Mouse (Mus musculus) kidney, embryonic 14.5 days (tissue): Measurements from ENCODE around the gene Lpp. TPM values are rescaled to one million over a fixed set of nuclear protein-coding genes. Genes with fewer than 3 reads are reported as not detected.

Source experiments
- ATAC-seq: fragments of 200-750 bp; cut with Nextera tagmentation; 2 replicates; pipeline ENCODE4 v1.8.0; 2017; ENCODE audit warnings: moderate number of reproducible peaks, mild to moderate bottlenecking, moderate TSS enrichment, moderate library complexity; ENCODE audit not compliant: low FRiP score, low TSS enrichment
- H3K27ac ChIP-seq: fragments of 300-500 bp; sonication (generic); 2 replicates; pipeline ENCODE4 v1.5.1; 2014; ENCODE audit warnings: low read depth, mild to moderate bottlenecking, low read length, moderate library complexity, mixed read lengths
- H3K27me3 ChIP-seq: fragments of 300-500 bp; sonication (generic); 2 replicates; pipeline ENCODE4 v1.6.1; 2014; ENCODE audit warnings: mild to moderate bottlenecking, low read length; ENCODE audit not compliant: control insufficient read depth, insufficient read depth
- H3K36me3 ChIP-seq: fragments of 300-500 bp; sonication (generic); 2 replicates; pipeline ENCODE4 v1.6.1; 2014; ENCODE audit warnings: low read length, mixed read lengths; ENCODE audit not compliant: control insufficient read depth, insufficient read depth
- H3K4me1 ChIP-seq: fragments of 300-500 bp; sonication (generic); 2 replicates; pipeline ENCODE4 v1.6.1; 2014; ENCODE audit warnings: low read length, mixed read lengths; ENCODE audit not compliant: control insufficient read depth, insufficient read depth
- H3K4me2 ChIP-seq: fragments of 300-500 bp; sonication (generic); replicated peaks from 2 replicates; pipeline ENCODE4 v1.6.1; 2014; ENCODE audit warnings: low read depth, mild to moderate bottlenecking, low read length
- H3K4me3 ChIP-seq: fragments of 300-500 bp; sonication (generic); 2 replicates; pipeline ENCODE4 v1.5.1; 2014; ENCODE audit warnings: mild to moderate bottlenecking, low read length
- H3K9ac ChIP-seq: fragments of 300-500 bp; sonication (generic); 2 replicates; pipeline ENCODE4 v1.6.1; 2014; ENCODE audit warnings: low read depth, mild to moderate bottlenecking, low read length, moderate library complexity
- H3K9me3 ChIP-seq: fragments of 300-500 bp; sonication (generic); 2 replicates; pipeline ENCODE4 v1.6.1; 2016; ENCODE audit warnings: low read length; ENCODE audit not compliant: control insufficient read depth
- WGBS: fragments of 180-500 bp; shearing (Covaris S2); extraction: QIAGEN DNeasy Blood & Tissue Kit; methylation state at CpG from one replicate; pipeline ENCODE4 v1.1.7; 2014; 5-methylcytosine and 5-hydroxymethylcytosine counted together
- microRNA counts: library from miRNA; unstranded; fragments of <30 nt; microRNA quantifications from one replicate; lab custom pipeline; 2017
- microRNA-seq: library from miRNA; unstranded; fragments of <30 nt; microRNA quantifications from one replicate; pipeline ENCODE4, GENCODE M21; 2016
- polyA plus RNA-seq: library from polyadenylated mRNA; unstranded; fragments of >200 nt; fragmentation: Nextera tagmentation; extraction: Ambion mirVana; gene quantifications from 2 replicates; pipeline ENCODE4 v1.2.1, GENCODE M21; 2014

Gene Lpp
- polyA plus RNA-seq, 1 experiment from 2014 or later, result 49.2 TPM

DNA sequence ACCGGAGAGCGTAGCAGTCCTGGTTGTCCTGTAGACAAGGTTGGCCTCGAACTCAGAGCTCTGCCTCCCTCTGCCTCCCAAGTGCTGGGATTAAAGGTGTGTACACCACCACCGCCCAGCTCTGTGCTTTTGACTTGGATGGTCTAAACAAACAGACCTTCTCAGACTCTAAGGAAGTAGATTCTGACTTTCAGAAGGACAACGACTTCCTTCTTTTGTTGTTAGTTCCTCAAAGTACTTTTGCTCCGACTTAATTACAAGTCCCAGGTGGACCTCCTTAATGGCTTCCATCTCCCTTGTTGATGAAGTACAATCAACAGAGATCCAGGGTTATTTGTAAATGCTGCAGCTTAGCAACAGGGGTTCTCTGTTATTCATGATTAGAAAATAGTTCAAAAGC is 645.2 kb downstream of the Lpp start:
- Histone ChIP-seq H3K27me3 (no peaks in the 10 kb centered on the region), H3K9ac (no peak overlapping the region), H3K4me2 (no peak overlapping the region), H3K36me3 (no peaks in the 10 kb centered on the region), H3K4me1 (peaks cover 16% of the 10 kb centered on the region), H3K27ac (no peak overlapping the region), H3K4me3 (no peak overlapping the region), H3K9me3 (no peaks in the 10 kb centered on the region)
- no peak for ATAC-seq
- WGBS, result 91% methylated on average over 6 of the region's 6 CpGs

DNA sequence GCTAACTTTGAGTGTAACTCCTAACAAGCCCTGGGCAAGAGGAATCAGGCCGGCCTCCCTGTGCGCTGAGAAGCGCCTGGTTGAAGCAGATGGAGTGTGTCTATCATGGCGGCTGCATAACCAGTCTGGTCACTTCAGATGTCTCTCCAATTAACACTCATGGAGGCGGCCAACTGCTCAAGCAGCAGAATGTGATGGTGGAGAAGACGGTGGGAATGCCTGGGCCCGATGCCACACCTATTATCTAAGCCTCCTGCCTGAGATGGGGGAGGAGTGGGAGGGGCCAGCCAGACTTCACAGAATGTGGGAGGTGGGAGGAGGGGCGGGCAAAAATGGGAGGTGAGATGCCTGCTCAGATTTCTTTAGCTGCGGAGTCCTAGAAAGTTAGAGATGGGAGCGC is 646.6 kb downstream of the Lpp start:
- Histone ChIP-seq H3K4me2 (no peak overlapping the region), H3K27me3 (no peaks in the 10 kb centered on the region), H3K36me3 (no peaks in the 10 kb centered on the region), H3K9me3 (no peaks in the 10 kb centered on the region), H3K4me3 (no peak overlapping the region), H3K27ac (no peak overlapping the region), H3K9ac (no peak overlapping the region), H3K4me1 (peaks cover 16% of the 10 kb centered on the region)
- WGBS, result 29% methylated on average over 10 of the region's 10 CpGs
- peak; percentile 29; the same call in 1 of the 2 replicates for ATAC-seq

DNA sequence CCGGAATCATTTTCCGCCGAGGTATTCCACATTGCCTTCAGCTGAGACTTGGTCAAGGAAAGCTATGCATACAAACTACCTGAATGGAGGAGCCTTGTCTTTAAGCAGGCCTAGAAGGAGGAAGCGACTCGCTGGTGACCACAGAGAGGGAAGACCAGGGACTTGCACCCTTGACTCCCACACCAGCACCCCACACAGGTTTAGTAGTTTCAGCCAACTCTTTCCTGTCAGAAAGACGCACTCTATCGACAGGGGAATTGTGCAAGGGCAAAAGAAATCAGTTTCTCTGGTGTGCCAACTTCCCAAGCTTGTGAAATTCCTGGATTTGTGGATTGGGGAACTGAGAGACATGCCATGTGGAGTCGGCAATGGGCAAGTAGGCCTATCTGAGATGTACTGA is 647.9 kb downstream of the Lpp start:
- Histone ChIP-seq H3K4me3 (no peak overlapping the region), H3K9me3 (no peaks in the 10 kb centered on the region), H3K27me3 (no peaks in the 10 kb centered on the region), H3K4me2 (no peak overlapping the region), H3K27ac (no peak overlapping the region; the same call in 1 of the 2 replicates), H3K4me1 (peaks cover 16% of the 10 kb centered on the region), H3K36me3 (no peaks in the 10 kb centered on the region), H3K9ac (no peak overlapping the region)
- ATAC-seq, result no peak
- 88% methylated on average over 8 of the region's 8 CpGs for whole genome bisulfite sequencing

DNA sequence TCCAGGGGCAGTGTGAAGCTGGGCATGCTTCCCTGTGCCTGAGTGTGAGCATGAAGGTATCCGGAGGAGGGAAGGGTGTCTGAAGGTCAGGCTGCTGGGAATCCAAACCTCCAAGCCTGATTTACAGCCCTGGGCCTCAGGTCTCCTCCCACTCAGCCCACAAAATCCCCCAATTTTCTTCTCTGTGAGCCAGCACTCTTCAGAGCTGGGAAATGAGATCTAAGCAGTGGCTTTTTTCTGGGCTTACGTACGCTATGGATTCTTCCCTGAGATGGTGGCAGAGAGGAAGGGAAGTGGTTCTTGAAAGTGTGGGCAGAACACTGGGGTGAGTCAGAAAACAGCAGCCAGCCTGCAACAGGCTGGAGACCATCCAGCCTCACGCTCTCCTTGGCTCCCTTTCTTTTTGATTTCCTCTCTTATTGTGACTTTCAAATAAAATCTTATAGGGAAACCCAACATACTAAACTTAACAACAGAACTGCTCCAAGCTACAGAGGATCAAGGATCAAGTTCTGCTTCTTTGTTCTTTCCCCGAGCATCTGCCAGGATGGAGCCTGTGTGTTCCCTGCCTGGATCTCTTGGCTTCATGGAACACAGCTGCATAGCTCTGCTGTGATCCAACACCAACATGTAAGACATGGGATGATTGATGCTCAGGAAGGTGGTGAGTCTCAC is 648.7 kb downstream of the Lpp start:
- Histone ChIP-seq H3K4me2 (peak overlapping the region; percentile 32; the same call in 1 of the 2 replicates), H3K9me3 (no peaks in the 10 kb centered on the region), H3K9ac (peak overlapping the region; percentile 28; the same call in 1 of the 2 replicates), H3K36me3 (no peaks in the 10 kb centered on the region), H3K4me1 (peaks cover 16% of the 10 kb centered on the region), H3K4me3 (no peak overlapping the region), H3K27me3 (no peaks in the 10 kb centered on the region), H3K27ac (peak overlapping the region; percentile 78)
- peak; percentile 83 for ATAC-seq
- WGBS, result 29% methylated on average over 5 of the region's 5 CpGs

MicroRNAs encoded within 50 kb of the gene (microRNA counts, 519-probe panel; counts per million panel counts)
- microRNA mmu-miR-28 (lab: Ali Mortazavi, UCI), result 6,059 counts per million, percentile 63 among the panel's probes with 10 or more counts

Small RNA genes within 50 kb of the gene (microRNA-seq; reads per million reads assigned to microRNA genes)
- 1,166 reads per million, percentile 79 among the genes with 10 or more reads in this experiment for gene Mir28a
